Mouse (Mus musculus): ENCODE results near the gene Rpl26. TPM values are rescaled to one million over a fixed set of nuclear protein-coding genes. Genes with fewer than 3 reads are reported as not detected.

Rpl26 gene
- polyA plus RNA-seq, 1 experiment from 2014 or later: 951 TPM

- Histone ChIP-seq H3K36me3 (ENCODE audit: control insufficient read depth, insufficient read depth, low read length) (no peaks in the 10 kb centered on the region), H3K27ac (ENCODE audit: low read length) (no peak overlapping the region), H3K4me3 (ENCODE audit: low read length) (no peak overlapping the region), H3K9me3 (ENCODE audit: control insufficient read depth, low read length) (no peaks in the 10 kb centered on the region), H3K27me3 (ENCODE audit: control insufficient read depth, insufficient read depth, low read depth, low read length) (no peaks in the 10 kb centered on the region), H3K9ac (ENCODE audit: low read length) (no peak overlapping the region), H3K4me2 (ENCODE audit: low read depth, low read length) (no peak overlapping the region), H3K4me1 (replicated peaks; ENCODE audit: control insufficient read depth, insufficient read depth, low read length) (no peaks in the 10 kb centered on the region)
- WGBS: 64% methylated on average over 5 of the region's 5 CpGs
- no peak for ATAC-seq (ENCODE audit: low read depth)
Measured at GRCm38 (mm10) chr11:68884368-68884767, 17.0 kb upstream of the Rpl26 start.

DNA sequence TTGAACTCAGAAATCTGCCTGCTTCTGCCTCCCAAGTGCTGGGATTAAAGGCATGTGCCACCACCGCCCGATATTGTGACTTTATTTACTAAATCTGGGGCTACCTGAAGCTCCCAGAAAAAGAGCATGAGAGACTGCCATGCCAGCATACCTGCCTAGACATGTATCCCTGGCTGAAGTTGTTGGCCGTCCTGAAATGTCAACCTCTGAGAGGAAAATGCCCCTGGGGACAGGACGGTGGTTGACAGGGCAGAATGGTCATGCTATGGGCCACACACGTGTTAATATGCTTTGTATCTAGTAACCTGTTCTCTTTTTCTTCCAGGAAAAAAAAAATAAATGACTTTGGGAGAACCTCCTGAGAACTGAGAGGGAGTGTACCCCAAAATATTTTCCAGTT, 15.3 kb upstream of the Rpl26 start:
- H3K27ac ChIP-seq (ENCODE audit: low read length): no peak overlapping the region
- ATAC-seq (ENCODE audit: low read depth): no peak
- no peaks in the 10 kb centered on the region for H3K9me3 ChIP-seq (ENCODE audit: control insufficient read depth, low read length)
- 74% methylated on average over 5 of the region's 5 CpGs for WGBS
- no peaks in the 10 kb centered on the region for H3K27me3 ChIP-seq (ENCODE audit: control insufficient read depth, insufficient read depth, low read depth, low read length)
- H3K36me3 ChIP-seq (ENCODE audit: control insufficient read depth, insufficient read depth, low read length): no peaks in the 10 kb centered on the region
- H3K4me2 ChIP-seq (ENCODE audit: low read depth, low read length): no peak overlapping the region
- H3K4me1 ChIP-seq (replicated peaks; ENCODE audit: control insufficient read depth, insufficient read depth, low read length): no peaks in the 10 kb centered on the region
- no peak overlapping the region for H3K4me3 ChIP-seq (ENCODE audit: low read length)
- no peak overlapping the region for H3K9ac ChIP-seq (ENCODE audit: low read length)

DNA sequence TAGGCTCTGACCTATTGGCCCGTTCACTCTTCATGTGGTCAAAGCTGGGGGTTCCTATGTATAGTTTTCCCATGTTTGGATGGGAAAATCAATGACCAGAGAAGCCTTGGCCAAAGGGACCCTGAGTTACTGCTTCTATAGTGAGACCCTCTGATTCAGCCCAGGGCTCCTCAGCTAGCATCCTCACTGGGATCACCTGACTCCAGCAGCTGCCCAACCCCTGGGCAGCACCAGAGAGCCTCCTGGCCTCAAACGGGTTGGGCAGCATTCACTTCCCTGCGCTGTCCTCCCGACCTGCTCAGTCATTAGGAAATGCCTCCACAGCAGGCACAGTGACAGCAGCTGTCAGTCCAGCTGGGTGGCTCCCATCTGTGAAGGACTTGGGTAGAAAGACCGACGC, 13.1 kb upstream of the Rpl26 start, which contains the start of gene Rnf222:
TSS of gene Rnf222 (plus strand) at position 301 of the 400 bp plus-strand sequence.
- H3K4me3 ChIP-seq (ENCODE audit: low read length): no peak within 1 kb of the TSS
- H3K4me2 ChIP-seq (ENCODE audit: low read depth, low read length): no peak within 1 kb of the TSS
- ATAC-seq (ENCODE audit: low read depth): no peak
- 35% methylated on average over 6 of the region's 6 CpGs for WGBS
- H3K27me3 ChIP-seq (ENCODE audit: control insufficient read depth, insufficient read depth, low read depth, low read length): no peaks in the 10 kb centered on the region
- H3K9me3 ChIP-seq (ENCODE audit: control insufficient read depth, low read length): no peaks in the 10 kb centered on the region
- H3K4me1 ChIP-seq (replicated peaks; ENCODE audit: control insufficient read depth, insufficient read depth, low read length): no peaks in the 10 kb centered on the region
- no peak within 1 kb of the TSS for H3K9ac ChIP-seq (ENCODE audit: low read length)
- H3K36me3 ChIP-seq (ENCODE audit: control insufficient read depth, insufficient read depth, low read length): no peaks in the 10 kb centered on the region
- H3K27ac ChIP-seq (ENCODE audit: low read length): no peak within 1 kb of the TSS

DNA sequence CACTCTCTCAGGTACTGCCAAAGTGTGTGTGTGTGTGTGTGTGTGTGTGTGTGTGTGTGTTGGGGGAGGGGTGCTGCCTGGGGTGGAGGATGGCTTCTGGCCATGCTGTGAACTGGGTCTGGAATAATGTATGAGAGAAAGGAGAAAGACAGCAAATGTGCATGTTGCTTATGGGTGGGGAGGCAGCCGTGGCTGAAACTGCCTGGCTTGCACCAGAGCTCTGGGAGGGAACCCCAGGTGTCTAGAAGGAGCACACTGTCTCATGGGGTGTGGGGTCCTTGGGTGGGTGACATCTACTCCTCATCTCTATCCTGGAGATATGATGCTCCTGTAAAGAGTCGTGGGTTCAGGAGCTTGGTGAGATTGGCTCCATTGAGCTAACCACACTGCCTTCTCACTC, 12.7 kb upstream of the Rpl26 start:
- Histone ChIP-seq H3K4me2 (ENCODE audit: low read depth, low read length) (no peak overlapping the region), H3K36me3 (ENCODE audit: control insufficient read depth, insufficient read depth, low read length) (no peaks in the 10 kb centered on the region), H3K9ac (ENCODE audit: low read length) (no peak overlapping the region), H3K4me1 (replicated peaks; ENCODE audit: control insufficient read depth, insufficient read depth, low read length) (no peaks in the 10 kb centered on the region), H3K27ac (ENCODE audit: low read length) (no peak overlapping the region), H3K27me3 (ENCODE audit: control insufficient read depth, insufficient read depth, low read depth, low read length) (no peaks in the 10 kb centered on the region), H3K4me3 (ENCODE audit: low read length) (no peak overlapping the region), H3K9me3 (ENCODE audit: control insufficient read depth, low read length) (no peaks in the 10 kb centered on the region)
- WGBS: 62% methylated on average over 2 of the region's 2 CpGs
- no peak for ATAC-seq (ENCODE audit: low read depth)

DNA sequence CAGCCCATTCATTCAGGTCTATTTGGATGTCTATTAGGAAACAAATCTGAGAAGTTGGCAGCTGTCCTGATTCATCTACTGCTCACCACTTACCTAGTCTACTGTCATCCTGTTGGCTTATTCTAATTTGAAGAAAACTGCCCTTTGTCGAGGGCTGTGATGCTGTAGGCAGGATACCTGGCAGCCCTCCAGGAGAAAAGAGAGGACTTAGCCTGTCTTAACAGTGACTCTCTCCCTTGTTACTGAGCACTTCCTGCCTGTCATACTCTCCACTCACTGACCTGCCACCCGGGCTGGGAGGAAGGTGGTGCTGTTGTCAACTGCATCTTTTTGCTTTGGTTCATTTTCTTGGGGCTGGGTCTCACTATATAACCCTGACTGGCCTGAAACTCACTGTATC, 10.8 kb upstream of the Rpl26 start:
- no peak overlapping the region for H3K27ac ChIP-seq (ENCODE audit: low read length)
- no peak overlapping the region for H3K9ac ChIP-seq (ENCODE audit: low read length)
- no peaks in the 10 kb centered on the region for H3K4me1 ChIP-seq (replicated peaks; ENCODE audit: control insufficient read depth, insufficient read depth, low read length)
- no peak overlapping the region for H3K4me2 ChIP-seq (ENCODE audit: low read depth, low read length)
- no peaks in the 10 kb centered on the region for H3K36me3 ChIP-seq (ENCODE audit: control insufficient read depth, insufficient read depth, low read length)
- H3K27me3 ChIP-seq (ENCODE audit: control insufficient read depth, insufficient read depth, low read depth, low read length): no peaks in the 10 kb centered on the region
- ATAC-seq (ENCODE audit: low read depth): no peak
- H3K4me3 ChIP-seq (ENCODE audit: low read length): no peak overlapping the region
- no peaks in the 10 kb centered on the region for H3K9me3 ChIP-seq (ENCODE audit: control insufficient read depth, low read length)
- 17% methylated on average over 2 of the region's 2 CpGs for WGBS

- Histone ChIP-seq H3K27ac (ENCODE audit: low read length) (no peak overlapping the region), H3K9ac (ENCODE audit: low read length) (no peak overlapping the region), H3K4me2 (ENCODE audit: low read depth, low read length) (no peak overlapping the region), H3K4me1 (replicated peaks; ENCODE audit: control insufficient read depth, insufficient read depth, low read length) (no peaks in the 10 kb centered on the region), H3K36me3 (ENCODE audit: control insufficient read depth, insufficient read depth, low read length) (no peaks in the 10 kb centered on the region), H3K4me3 (ENCODE audit: low read length) (no peak overlapping the region), H3K27me3 (ENCODE audit: control insufficient read depth, insufficient read depth, low read depth, low read length) (no peaks in the 10 kb centered on the region), H3K9me3 (ENCODE audit: control insufficient read depth, low read length) (no peaks in the 10 kb centered on the region)
- no peak for ATAC-seq (ENCODE audit: low read depth)
- WGBS: 32% methylated on average over 5 of the region's 5 CpGs
Measured at GRCm38 (mm10) chr11:68891823-68892222, 9.6 kb upstream of the Rpl26 start.

DNA sequence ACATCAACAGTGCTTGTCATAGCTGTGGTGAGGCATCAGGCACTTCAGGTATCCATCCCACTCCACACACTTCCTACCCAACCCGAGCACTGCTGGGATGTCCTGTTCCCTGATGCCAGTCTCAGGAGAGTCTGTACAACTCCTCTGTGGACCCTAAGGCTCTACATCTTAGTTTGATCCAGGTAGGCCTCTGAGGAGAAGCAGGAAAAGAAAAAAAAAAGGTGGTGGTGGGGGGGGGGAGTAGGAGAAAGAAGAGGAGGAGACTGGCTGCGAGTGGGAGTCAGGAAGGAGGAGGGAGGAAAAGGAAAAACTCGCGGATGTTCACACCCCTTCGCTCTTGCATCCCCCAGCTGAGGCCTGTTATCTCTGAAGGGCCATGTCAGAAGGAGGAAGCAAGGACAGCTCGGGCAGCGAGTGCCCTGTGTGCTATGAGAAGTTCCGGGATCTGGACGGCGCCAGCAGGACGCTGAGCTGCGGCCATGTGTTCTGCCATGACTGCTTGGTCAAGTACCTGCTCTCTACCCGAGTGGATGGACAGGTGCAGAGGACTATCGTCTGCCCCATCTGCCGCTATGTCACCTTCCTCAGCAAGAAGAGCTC, 9.1 kb upstream of the Rpl26 start:
- Histone ChIP-seq H3K9me3 (ENCODE audit: control insufficient read depth, low read length) (no peaks in the 10 kb centered on the region), H3K4me2 (ENCODE audit: low read depth, low read length) (no peak overlapping the region), H3K27ac (ENCODE audit: low read length) (no peak overlapping the region), H3K27me3 (ENCODE audit: control insufficient read depth, insufficient read depth, low read depth, low read length) (no peaks in the 10 kb centered on the region), H3K36me3 (ENCODE audit: control insufficient read depth, insufficient read depth, low read length) (no peaks in the 10 kb centered on the region), H3K9ac (ENCODE audit: low read length) (peak overlapping the region; percentile 16; the same call in 1 of the 2 replicates), H3K4me3 (ENCODE audit: low read length) (no peak overlapping the region), H3K4me1 (replicated peaks; ENCODE audit: control insufficient read depth, insufficient read depth, low read length) (no peaks in the 10 kb centered on the region)
- ATAC-seq (ENCODE audit: low read depth): 0 out of 2 replicates have a peak, but pooled peaks have one; percentile 43
- WGBS: 46% methylated on average over 15 of the region's 15 CpGs

GRCm38 (mm10) chr11:68893911-68894464, 7.4 kb upstream of the Rpl26 start:
- ATAC-seq (ENCODE audit: low read depth): no peak
- Histone ChIP-seq H3K4me3 (ENCODE audit: low read length) (no peak overlapping the region), H3K9ac (ENCODE audit: low read length) (no peak overlapping the region), H3K4me1 (replicated peaks; ENCODE audit: control insufficient read depth, insufficient read depth, low read length) (no peaks in the 10 kb centered on the region), H3K9me3 (ENCODE audit: control insufficient read depth, low read length) (no peaks in the 10 kb centered on the region), H3K27me3 (ENCODE audit: control insufficient read depth, insufficient read depth, low read depth, low read length) (no peaks in the 10 kb centered on the region), H3K27ac (ENCODE audit: low read length) (no peak overlapping the region), H3K36me3 (ENCODE audit: control insufficient read depth, insufficient read depth, low read length) (no peaks in the 10 kb centered on the region), H3K4me2 (ENCODE audit: low read depth, low read length) (no peak overlapping the region)
- WGBS: 43% methylated on average over 12 of the region's 12 CpGs

DNA sequence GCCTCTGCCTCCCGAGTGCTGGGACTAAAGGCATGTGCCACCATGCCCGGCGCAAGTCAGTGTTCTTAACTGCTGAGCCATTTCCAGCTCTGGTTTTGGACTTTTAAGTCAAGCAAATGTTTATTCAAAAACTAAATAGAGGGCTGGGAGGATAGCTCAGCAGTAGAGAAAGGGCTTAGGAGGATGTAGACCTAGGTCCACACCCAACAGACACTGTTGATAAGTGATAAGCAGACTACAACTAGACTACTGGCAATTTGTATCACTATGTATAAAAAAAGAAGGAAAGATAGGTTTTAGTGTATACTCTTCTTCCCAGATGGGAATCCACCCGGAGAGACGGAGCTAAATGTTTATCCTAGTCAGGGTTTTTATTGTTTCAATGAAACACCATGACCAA, 5.1 kb upstream of the Rpl26 start:
- H3K27me3 ChIP-seq (ENCODE audit: control insufficient read depth, insufficient read depth, low read depth, low read length): no peaks in the 10 kb centered on the region
- no peaks in the 10 kb centered on the region for H3K36me3 ChIP-seq (ENCODE audit: control insufficient read depth, insufficient read depth, low read length)
- no peak overlapping the region for H3K9ac ChIP-seq (ENCODE audit: low read length)
- ATAC-seq (ENCODE audit: low read depth): no peak
- no peaks in the 10 kb centered on the region for H3K4me1 ChIP-seq (replicated peaks; ENCODE audit: control insufficient read depth, insufficient read depth, low read length)
- H3K9me3 ChIP-seq (ENCODE audit: control insufficient read depth, low read length): no peaks in the 10 kb centered on the region
- H3K27ac ChIP-seq (ENCODE audit: low read length): no peak overlapping the region
- no peak overlapping the region for H3K4me3 ChIP-seq (ENCODE audit: low read length)
- H3K4me2 ChIP-seq (ENCODE audit: low read depth, low read length): no peak overlapping the region
- WGBS: 82% methylated on average over 5 of the region's 5 CpGs
